Mouse (Mus musculus): ENCODE measurements around the gene Tmem247.

DNA sequence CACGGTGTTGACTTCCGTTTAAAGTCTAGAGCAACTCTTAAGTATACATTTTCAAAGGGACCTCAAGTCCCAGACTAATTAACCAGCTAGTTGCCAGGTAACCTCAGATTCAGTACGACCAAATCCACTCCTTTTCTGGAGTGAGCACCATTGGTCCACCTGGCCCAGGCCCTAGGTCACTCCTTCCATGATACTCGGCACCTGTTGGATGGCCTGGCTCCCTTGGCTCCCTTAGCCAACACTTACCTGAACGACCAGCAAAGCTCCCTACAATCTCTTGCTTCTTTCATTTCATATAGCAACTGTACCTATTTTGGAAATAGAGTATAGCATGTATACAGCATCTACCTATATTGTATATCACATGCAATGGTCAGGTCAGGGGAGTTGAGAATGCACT is 16.6 kb upstream of the Tmem247 start:
- TF ChIP-seq MEF2A (IDR thresholded peaks at IDR 0.05; ENCODE audit: extremely low read depth, insufficient replicate concordance, low read depth, low read length, poor library complexity, severe bottlenecking) (no peak), TCF12 (IDR thresholded peaks at IDR 0.05; ENCODE audit: low read depth, low read length) (no peak), POLR2A (IDR thresholded peaks at IDR 0.05; ENCODE audit: control insufficient read depth in 1 of 2, insufficient read depth in 1 of 2, low read depth in 1 of 2, low read length in 2 of 2, poor library complexity in 1 of 2) (no peak), TAL1 (IDR thresholded peaks at IDR 0.05; ENCODE audit: low read length) (no peak), MAFK (IDR thresholded peaks at IDR 0.05; ENCODE audit: borderline replicate concordance, low read depth, low read length) (no peak), CHD2 (IDR thresholded peaks at IDR 0.05; ENCODE audit: low read length) (no peak), GATA1 (IDR thresholded peaks at IDR 0.05; ENCODE audit: low read depth, low read length) (no peak), CTCF (IDR thresholded peaks at IDR 0.05 in 2 of 3, conservative IDR thresholded peaks at IDR 0.05 in 1 of 3; ENCODE audit: control insufficient read depth in 1 of 3, insufficient read depth in 1 of 3, low read depth in 2 of 3, low read length in 3 of 3, poor library complexity in 1 of 3, severe bottlenecking in 1 of 3) (no peak), E2F4 (IDR thresholded peaks at IDR 0.05; ENCODE audit: borderline replicate concordance, low read depth, low read length) (no peak), MXI1 (IDR thresholded peaks at IDR 0.05; ENCODE audit: low read depth, low read length) (no peak)

Measured in MEL (cell line).